Mouse (Mus musculus) embryo, embryonic 11.5 days (tissue): ENCODE data around the gene Piezo1.
"Not testable (repeated sequence)": the region's sequence is repeated elsewhere in the genome, so short reads cannot be mapped to it uniquely, and the experiment has no call there.

Experiments used
- DNase-seq: peaks from one replicate; pipeline ENCODE4 v3.0.0-alpha.2; 2012; ENCODE audit warnings: low read depth, low spot score

The Piezo1 gene

GRCm38 (mm10) chr8:122551265-122552051 lies at the start of gene Piezo1:
Gene Piezo1 (minus strand): TSS chr8:122551329.
- DNase-seq: peak; percentile 80

GRCm38 (mm10) chr8:122600666-122601065 lies 49.5 kb upstream of the Piezo1 start:
- no peak for DNase-seq

- DNase-seq: no peak
These were observed 44.9 kb upstream of the Piezo1 start for GRCm38 (mm10) chr8:122596031-122596430.

GRCm38 (mm10) chr8:122593783-122594507 lies 42.8 kb upstream of the Piezo1 start:
- DNase-seq: no peak

- no peak for DNase-seq
These were observed 42.1 kb upstream of the Piezo1 start for GRCm38 (mm10) chr8:122593240-122593639.

GRCm38 (mm10) chr8:122586749-122587148 lies 35.6 kb upstream of the Piezo1 start:
- DNase-seq: no peak

GRCm38 (mm10) chr8:122586171-122586570 lies 35.0 kb upstream of the Piezo1 start:
- DNase-seq: no peak

- DNase-seq: no peak
These were observed 34.3 kb upstream of the Piezo1 start for GRCm38 (mm10) chr8:122585411-122585891.

GRCm38 (mm10) chr8:122584981-122585380 lies 33.9 kb upstream of the Piezo1 start:
- no peak for DNase-seq

GRCm38 (mm10) chr8:122580926-122581325 lies 29.8 kb upstream of the Piezo1 start:
- no peak for DNase-seq

- DNase-seq: no peak
These were observed 28.1 kb upstream of the Piezo1 start for GRCm38 (mm10) chr8:122579196-122579595.

- DNase-seq: no peak
These were observed 26.0 kb upstream of the Piezo1 start for GRCm38 (mm10) chr8:122577116-122577515.

- DNase-seq: peak; percentile 91
These were observed 25.5 kb upstream of the Piezo1 start, which contains the start of gene Aprt for GRCm38 (mm10) chr8:122576648-122577022. Gene Aprt (minus strand): TSS chr8:122576909.

- DNase-seq: no peak
These were observed 24.9 kb upstream of the Piezo1 start for GRCm38 (mm10) chr8:122575735-122576647.

GRCm38 (mm10) chr8:122575286-122575685 lies 24.2 kb upstream of the Piezo1 start:
- DNase-seq: no peak

GRCm38 (mm10) chr8:122574667-122575251 lies 23.6 kb upstream of the Piezo1 start:
- DNase-seq: no peak

- no peak for DNase-seq
These were observed 23.1 kb upstream of the Piezo1 start for GRCm38 (mm10) chr8:122574264-122574663.

- no peak for DNase-seq
These were observed 22.4 kb upstream of the Piezo1 start for GRCm38 (mm10) chr8:122573577-122573976.

GRCm38 (mm10) chr8:122573176-122573575 lies 22.0 kb upstream of the Piezo1 start:
- DNase-seq: not testable (repeated sequence)

- no peak for DNase-seq
These were observed 21.6 kb upstream of the Piezo1 start for GRCm38 (mm10) chr8:122572751-122573150.

GRCm38 (mm10) chr8:122571750-122572267 lies 20.7 kb upstream of the Piezo1 start:
- DNase-seq: no peak
